ENCODE assay signal across 23 mouse cellular contexts in the genomic region with DNA sequence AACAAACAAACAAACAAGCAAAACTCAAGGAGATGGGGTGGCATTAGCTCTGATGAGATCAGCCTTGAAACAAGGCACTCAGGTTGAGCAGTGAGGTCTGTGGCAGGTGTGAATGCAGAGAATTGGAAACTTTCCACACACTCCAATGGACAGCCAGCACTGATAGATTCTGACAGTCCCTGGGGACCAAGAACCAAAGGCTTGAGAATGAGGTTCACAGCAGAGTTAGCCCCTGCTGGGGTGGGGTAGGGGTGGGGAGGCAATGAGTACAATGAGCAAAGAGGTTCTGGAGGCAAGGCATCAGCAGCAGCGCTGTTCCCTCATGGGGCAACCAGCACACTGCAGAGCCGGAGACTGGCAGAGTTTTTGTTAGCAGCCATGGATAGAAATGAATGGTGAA.
DNase-seq lines count a peak whose midpoint lies in the region; ATAC-seq lines count a peak whose summit lies in the region.
"Had no signal": no experiment of that assay in that cellular context is flagged by ENCODE, and none has a peak within 500 bp of the region (broad histone marks: within the 10 kb centered on the region; RNA-seq: fewer than 3 reads in every experiment).

No protein-coding gene starts in this region.

- DNase-seq in hindbrain, embryonic 11.5 days (ENCODE audit: low spot score), result no peak
- DNase-seq in hindbrain, embryonic 14.5 days (ENCODE audit: low spot score), result no peak
- peak; percentile 35 for DNase-seq in embryonic facial prominence, embryonic 14.5 days (ENCODE audit: low spot score)
- no peak for DNase-seq in midbrain, embryonic 11.5 days (ENCODE audit: low spot score, missing footprints)
- DNase-seq in retina, embryonic 14.5 days (ENCODE audit: low spot score), result peak; percentile 80
- no peak for DNase-seq in spleen, adult 12 weeks (ENCODE audit: low spot score)
- DNase-seq in kidney, postnatal 4 days, result no peak
- DNase-seq: adrenal gland, postnatal 36 days; cerebellum, adult 11-12 months; cerebellum, postnatal 25 days; gastrocnemius, postnatal 25 days; kidney, adult 11 months; lung, adult 18-20 months; right cerebral cortex, postnatal 14 days; thymus, adult 18-20 months; thymus, postnatal 4 days had no signal

- no peak overlapping the region for H3K4me2 ChIP-seq in hindbrain, embryonic 11.5 days (replicated peaks; ENCODE audit: low read depth, low read length)
- no peak overlapping the region for H3K4me2 ChIP-seq in hindbrain, embryonic 14.5 days (replicated peaks)
- no peak overlapping the region for H3K4me2 ChIP-seq in embryonic facial prominence, embryonic 14.5 days (ENCODE audit: low read depth, low read length)
- H3K4me2 ChIP-seq in midbrain, embryonic 11.5 days, result no peak overlapping the region
- H3K4me2 ChIP-seq: heart, embryonic 15.5 days; hindbrain, embryonic 12.5 days; liver, embryonic 11.5 days; stomach, embryonic 15.5 days had no signal

- 34% methylated on average over 2 of the region's 2 CpGs for WGBS in hindbrain, embryonic 11.5 days
- WGBS in hindbrain, embryonic 14.5 days, result 34% methylated on average over 2 of the region's 2 CpGs
- WGBS in embryonic facial prominence, embryonic 14.5 days, result 33% methylated on average over 2 of the region's 2 CpGs
- 16% methylated on average over 2 of the region's 2 CpGs for WGBS in midbrain, embryonic 11.5 days

- H3K9ac ChIP-seq in hindbrain, embryonic 11.5 days (ENCODE audit: low read depth, low read length), result no peak overlapping the region
- H3K9ac ChIP-seq in hindbrain, embryonic 14.5 days, result no peak overlapping the region
- H3K9ac ChIP-seq in embryonic facial prominence, embryonic 14.5 days (ENCODE audit: low read depth, low read length), result no peak overlapping the region
- no peak overlapping the region for H3K9ac ChIP-seq in midbrain, embryonic 11.5 days (ENCODE audit: low read length)
- H3K9ac ChIP-seq: heart, embryonic 15.5 days; hindbrain, embryonic 12.5 days; stomach, embryonic 15.5 days had no signal

- ATAC-seq in hindbrain, embryonic 11.5 days (ENCODE audit: low FRiP score), result peak; percentile 45; the same call in 1 of the 2 replicates
- no peak for ATAC-seq in hindbrain, embryonic 14.5 days (ENCODE audit: low FRiP score)
- peak; percentile 86 for ATAC-seq in embryonic facial prominence, embryonic 14.5 days (ENCODE audit: low read depth)
- peak; percentile 23 for ATAC-seq in midbrain, embryonic 11.5 days (ENCODE audit: low FRiP score)

- no peak overlapping the region for H3K27ac ChIP-seq in hindbrain, embryonic 11.5 days (ENCODE audit: low read depth, low read length)
- H3K27ac ChIP-seq in hindbrain, embryonic 14.5 days, result no peak overlapping the region
- H3K27ac ChIP-seq in embryonic facial prominence, embryonic 14.5 days (replicated peaks; ENCODE audit: low read depth, low read length), result no peak overlapping the region
- H3K27ac ChIP-seq in midbrain, embryonic 11.5 days (ENCODE audit: low read depth, low read length), result no peak overlapping the region
- H3K27ac ChIP-seq: heart, embryonic 15.5 days; hindbrain, embryonic 12.5 days; stomach, embryonic 15.5 days had no signal

- H3K36me3 ChIP-seq in hindbrain, embryonic 11.5 days (ENCODE audit: control insufficient read depth, insufficient read depth, low read length), result no peaks in the 10 kb centered on the region
- H3K36me3 ChIP-seq in hindbrain, embryonic 14.5 days (replicated peaks; ENCODE audit: control insufficient read depth, insufficient read depth), result no peaks in the 10 kb centered on the region
- no peaks in the 10 kb centered on the region for H3K36me3 ChIP-seq in embryonic facial prominence, embryonic 14.5 days (ENCODE audit: control insufficient read depth, insufficient read depth, low read length)
- no peaks in the 10 kb centered on the region for H3K36me3 ChIP-seq in midbrain, embryonic 11.5 days (ENCODE audit: control insufficient read depth, insufficient read depth, low read length)
- H3K36me3 ChIP-seq: heart, embryonic 15.5 days; hindbrain, embryonic 12.5 days; stomach, embryonic 15.5 days had no signal

- peaks cover 4% of the 10 kb centered on the region; the same call in 1 of the 2 replicates for H3K4me1 ChIP-seq in hindbrain, embryonic 11.5 days (replicated peaks; ENCODE audit: control insufficient read depth, insufficient read depth, low read length)
- no peaks in the 10 kb centered on the region; the same call in 1 of the 2 replicates for H3K4me1 ChIP-seq in hindbrain, embryonic 14.5 days (replicated peaks; ENCODE audit: control insufficient read depth, insufficient read depth, low read length)
- no peaks in the 10 kb centered on the region for H3K4me1 ChIP-seq in embryonic facial prominence, embryonic 14.5 days (ENCODE audit: control insufficient read depth, insufficient read depth, low read length)
- peaks cover 2% of the 10 kb centered on the region for H3K4me1 ChIP-seq in midbrain, embryonic 11.5 days (ENCODE audit: control insufficient read depth, insufficient read depth, low read length)
- H3K4me1 ChIP-seq: heart, embryonic 15.5 days; stomach, embryonic 15.5 days had no signal

- no peaks in the 10 kb centered on the region for H3K27me3 ChIP-seq in hindbrain, embryonic 11.5 days (ENCODE audit: control insufficient read depth, insufficient read depth, low read length)
- H3K27me3 ChIP-seq in hindbrain, embryonic 14.5 days (ENCODE audit: control insufficient read depth, insufficient read depth, low read length), result peaks cover 4% of the 10 kb centered on the region; the same call in 1 of the 2 replicates
- peaks cover 3% of the 10 kb centered on the region; the same call in 1 of the 2 replicates for H3K27me3 ChIP-seq in embryonic facial prominence, embryonic 14.5 days (replicated peaks; ENCODE audit: control insufficient read depth, insufficient read depth, low read length)
- H3K27me3 ChIP-seq in midbrain, embryonic 11.5 days (ENCODE audit: control insufficient read depth, insufficient read depth, low read length), result no peaks in the 10 kb centered on the region
- H3K27me3 ChIP-seq: CH12.LX; heart, embryonic 15.5 days; hindbrain, embryonic 12.5 days; stomach, embryonic 15.5 days had no signal

- no peak overlapping the region for H3K4me3 ChIP-seq in hindbrain, embryonic 11.5 days (ENCODE audit: low read depth, low read length)
- no peak overlapping the region for H3K4me3 ChIP-seq in hindbrain, embryonic 14.5 days (replicated peaks; ENCODE audit: low read length)
- H3K4me3 ChIP-seq in embryonic facial prominence, embryonic 14.5 days (ENCODE audit: low read depth, low read length), result no peak overlapping the region
- H3K4me3 ChIP-seq in midbrain, embryonic 11.5 days (ENCODE audit: low read depth, low read length), result no peak overlapping the region
- H3K4me3 ChIP-seq: heart, embryonic 15.5 days; hindbrain, embryonic 12.5 days; megakaryocyte, embryonic 14.5 days; myocyte; stomach, embryonic 15.5 days had no signal

- H3K9me3 ChIP-seq in hindbrain, embryonic 11.5 days (ENCODE audit: control insufficient read depth, low read length), result no peaks in the 10 kb centered on the region
- no peaks in the 10 kb centered on the region for H3K9me3 ChIP-seq in hindbrain, embryonic 14.5 days (ENCODE audit: control insufficient read depth, low read length)
- H3K9me3 ChIP-seq in embryonic facial prominence, embryonic 14.5 days (ENCODE audit: control insufficient read depth, low read length), result no peaks in the 10 kb centered on the region
- H3K9me3 ChIP-seq in midbrain, embryonic 11.5 days (ENCODE audit: control insufficient read depth, low read length), result no peaks in the 10 kb centered on the region
- H3K9me3 ChIP-seq: heart, embryonic 15.5 days; hindbrain, embryonic 12.5 days; megakaryocyte, embryonic 14.5 days; stomach, embryonic 15.5 days had no signal

Comparison
In these comparisons a context has a peak if more than half of its experiments do, and no peak if none do; other contexts are left out.
1. DNase-seq: peak in embryonic facial prominence, embryonic 14.5 days (single experiment) and retina, embryonic 14.5 days (single experiment); none in hindbrain, embryonic 11.5 days (single experiment), hindbrain, embryonic 14.5 days (single experiment), midbrain, embryonic 11.5 days (single experiment), spleen, adult 12 weeks (single experiment) and kidney, postnatal 4 days (0 of 2).